Mouse (Mus musculus) stomach, postnatal 0 days (tissue): ENCODE measurements at regions not wholly inside any gene's neighbourhood (a gene's known extent, or its start where the extent isn't known, plus 50 kb on each side); places are given as distances from the start of the nearest gene placed in this dataset.

Experiments used
- ATAC-seq: fragments of 200-750 bp; cut with Nextera tagmentation; 2 replicates; pipeline ENCODE4 v1.8.0; 2017; ENCODE audit not compliant: low FRiP score, low TSS enrichment
- DNase-seq: peaks from one replicate; pipeline ENCODE4 v3.0.0-alpha.2; 2016; ENCODE audit warnings: low spot score
- H3K27ac ChIP-seq: fragments of 300-500 bp; sonication (generic); replicated peaks from 2 replicates; pipeline ENCODE4 v1.5.1; 2014; ENCODE audit warnings: mild to moderate bottlenecking, control low read depth
- H3K27me3 ChIP-seq: fragments of 300-500 bp; sonication (generic); 2 replicates; pipeline ENCODE4 v1.6.1; 2014; ENCODE audit warnings: low read length; ENCODE audit not compliant: control insufficient read depth, insufficient read depth
- H3K36me3 ChIP-seq: fragments of 300-500 bp; sonication (generic); 2 replicates; pipeline ENCODE4 v1.6.1; 2014; ENCODE audit warnings: low read length, mixed read lengths; ENCODE audit not compliant: control insufficient read depth, insufficient read depth
- H3K4me1 ChIP-seq: fragments of 300-500 bp; sonication (generic); replicated peaks from 2 replicates; pipeline ENCODE4 v1.6.1; 2014; ENCODE audit warnings: antibody characterized with exemption; ENCODE audit not compliant: control insufficient read depth, insufficient read depth
- H3K4me2 ChIP-seq: fragments of 300-500 bp; sonication (generic); replicated peaks from 2 replicates; pipeline ENCODE4 v1.6.1; 2014; ENCODE audit warnings: low read depth, mild to moderate bottlenecking, control low read depth, moderate library complexity
- H3K4me3 ChIP-seq: fragments of 300-500 bp; sonication (generic); 2 replicates; pipeline ENCODE4 v1.5.1; 2014; ENCODE audit warnings: low read depth, low read length, control low read depth
- H3K9ac ChIP-seq: fragments of 300-500 bp; sonication (generic); 2 replicates; pipeline ENCODE4 v1.6.1; 2014; ENCODE audit warnings: mild to moderate bottlenecking, low read length, control low read depth, mixed read lengths
- H3K9me3 ChIP-seq: fragments of 300-500 bp; sonication (generic); 2 replicates; pipeline ENCODE4 v1.6.1; 2016; ENCODE audit warnings: low read length; ENCODE audit not compliant: control insufficient read depth
- CTCF ChIP-seq: IDR thresholded peaks from 2 replicates; pipeline ENCODE4 v1.5.1; 2016; ENCODE audit warnings: antibody characterized with exemption, low read depth, mild to moderate bottlenecking, moderate library complexity
- EP300 ChIP-seq: optimal IDR thresholded peaks from 2 replicates; pipeline ENCODE3; 2016; ENCODE audit warnings: antibody characterized with exemption
- WGBS: fragments of 180-500 bp; shearing (Covaris S2); extraction: QIAGEN DNeasy Blood & Tissue Kit; methylation state at CpG from one replicate; pipeline ENCODE4 v1.1.7; 2014; 5-methylcytosine and 5-hydroxymethylcytosine counted together

GRCm38 (mm10) chr17:7604096-7604495, 218.8 kb upstream of the Unc93a2 start:
- TF ChIP-seq EP300 (no peak), CTCF (no peak)
- H3K27ac ChIP-seq: no peak overlapping the region
- no peaks in the 10 kb centered on the region for H3K27me3 ChIP-seq
- no peak for DNase-seq
- ATAC-seq: no peak
- H3K9me3 ChIP-seq: no peaks in the 10 kb centered on the region
- 90% methylated on average over 3 of the region's 3 CpGs for WGBS
- H3K36me3 ChIP-seq: no peaks in the 10 kb centered on the region
- H3K4me3 ChIP-seq: no peak overlapping the region
- H3K4me1 ChIP-seq: no peaks in the 10 kb centered on the region; the same call in 1 of the 2 replicates
- no peak overlapping the region for H3K9ac ChIP-seq
- no peak overlapping the region for H3K4me2 ChIP-seq

DNA sequence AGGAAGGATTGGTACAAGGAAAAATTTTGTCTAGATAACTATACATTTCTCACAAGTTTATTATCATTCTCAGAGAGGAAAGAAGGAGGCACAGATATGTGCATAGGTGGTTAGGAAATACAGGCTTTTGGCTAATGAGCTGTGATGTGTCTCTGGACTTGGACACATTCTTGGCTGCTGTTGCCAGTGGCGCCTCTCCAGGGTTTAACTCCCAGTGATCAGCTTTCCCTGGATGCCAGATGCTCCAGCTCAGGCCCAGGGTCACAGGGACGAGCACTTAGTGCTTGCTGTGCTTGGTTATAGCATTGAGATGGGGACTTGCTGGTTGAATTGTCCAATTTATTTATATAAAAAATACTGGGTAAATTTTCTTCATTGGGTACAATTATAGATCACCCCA, 215.3 kb upstream of the Unc93a2 start:
- DNase-seq (peak; percentile 28), ATAC-seq (peak; percentile 32; the same call in 1 of the 2 replicates)
- Histone ChIP-seq H3K9ac (no peak overlapping the region), H3K9me3 (no peaks in the 10 kb centered on the region), H3K27me3 (no peaks in the 10 kb centered on the region), H3K4me1 (no peaks in the 10 kb centered on the region), H3K36me3 (no peaks in the 10 kb centered on the region), H3K4me3 (no peak overlapping the region), H3K4me2 (no peak overlapping the region), H3K27ac (no peak overlapping the region)
- WGBS: 41% methylated on average over 2 of the region's 2 CpGs
- TF ChIP-seq CTCF (no peak), EP300 (no peak)

GRCm38 (mm10) chr17:7597481-7597880, 212.2 kb upstream of the Unc93a2 start:
- no peak overlapping the region for H3K4me2 ChIP-seq
- H3K9me3 ChIP-seq: no peaks in the 10 kb centered on the region
- no peak overlapping the region for H3K9ac ChIP-seq
- no peaks in the 10 kb centered on the region for H3K27me3 ChIP-seq
- H3K4me3 ChIP-seq: no peak overlapping the region
- no peaks in the 10 kb centered on the region for H3K4me1 ChIP-seq
- 51% methylated on average over 2 of the region's 2 CpGs for WGBS
- TF ChIP-seq EP300 (no peak), CTCF (peak; percentile 72)
- no peaks in the 10 kb centered on the region for H3K36me3 ChIP-seq
- ATAC-seq: no peak
- no peak for DNase-seq
- no peak overlapping the region for H3K27ac ChIP-seq

DNA sequence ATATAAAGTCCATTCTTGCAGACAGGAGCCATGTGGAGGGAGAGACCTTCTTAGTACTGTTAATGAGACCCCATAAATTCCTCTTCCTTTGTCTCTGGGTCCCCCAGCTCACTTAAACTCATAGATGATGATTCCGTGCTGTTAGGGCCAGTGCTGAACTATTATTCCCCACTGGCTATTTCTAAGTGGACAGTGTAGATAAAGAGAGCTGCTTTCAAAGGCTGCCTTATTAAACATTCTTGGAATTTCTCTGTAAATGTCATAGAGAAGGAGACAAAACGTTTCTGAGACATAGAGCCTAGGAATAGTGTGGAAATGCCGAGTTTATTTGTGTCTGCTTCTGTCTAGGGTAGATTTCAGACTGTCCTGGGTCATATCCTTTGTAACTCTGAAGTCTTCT, 209.5 kb upstream of the Unc93a2 start:
- ATAC-seq (no peak), DNase-seq (no peak)
- no peaks in the 10 kb centered on the region for H3K36me3 ChIP-seq
- no peaks in the 10 kb centered on the region for H3K27me3 ChIP-seq
- H3K4me3 ChIP-seq: no peak overlapping the region
- whole genome bisulfite sequencing: 28% methylated on average over 3 of the region's 3 CpGs
- no peaks in the 10 kb centered on the region for H3K4me1 ChIP-seq
- no peaks in the 10 kb centered on the region for H3K9me3 ChIP-seq
- TF ChIP-seq CTCF (no peak), EP300 (no peak)
- H3K9ac ChIP-seq: no peak overlapping the region
- no peak overlapping the region for H3K4me2 ChIP-seq
- no peak overlapping the region for H3K27ac ChIP-seq

DNA sequence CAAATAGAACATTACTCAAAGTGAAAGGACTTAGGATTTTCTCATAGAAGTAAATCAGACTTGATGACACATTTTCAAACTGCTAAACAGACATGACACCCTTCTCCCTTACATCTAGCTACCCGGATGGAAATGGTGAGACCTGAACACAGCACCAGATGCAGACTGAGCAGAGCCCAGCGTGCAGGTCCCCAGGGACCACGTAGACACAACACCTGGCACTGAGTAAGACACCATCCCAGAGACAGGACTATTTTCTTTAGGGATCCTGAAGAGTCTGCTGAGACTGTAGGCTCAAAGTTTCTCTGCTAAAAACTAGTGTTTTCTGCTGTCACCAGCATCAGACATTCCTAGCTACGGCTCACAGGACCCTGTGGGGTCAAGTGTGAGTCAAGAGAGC, 207.2 kb upstream of the Unc93a2 start:
- Histone ChIP-seq H3K27me3 (no peaks in the 10 kb centered on the region), H3K9me3 (no peaks in the 10 kb centered on the region), H3K36me3 (no peaks in the 10 kb centered on the region), H3K4me1 (no peaks in the 10 kb centered on the region), H3K4me3 (no peak overlapping the region), H3K4me2 (no peak overlapping the region), H3K9ac (no peak overlapping the region), H3K27ac (no peak overlapping the region)
- 65% methylated on average over 4 of the region's 4 CpGs for WGBS
- TF ChIP-seq CTCF: no peak
- no peak for TF ChIP-seq EP300
- ATAC-seq: no peak
- no peak for DNase-seq

DNA sequence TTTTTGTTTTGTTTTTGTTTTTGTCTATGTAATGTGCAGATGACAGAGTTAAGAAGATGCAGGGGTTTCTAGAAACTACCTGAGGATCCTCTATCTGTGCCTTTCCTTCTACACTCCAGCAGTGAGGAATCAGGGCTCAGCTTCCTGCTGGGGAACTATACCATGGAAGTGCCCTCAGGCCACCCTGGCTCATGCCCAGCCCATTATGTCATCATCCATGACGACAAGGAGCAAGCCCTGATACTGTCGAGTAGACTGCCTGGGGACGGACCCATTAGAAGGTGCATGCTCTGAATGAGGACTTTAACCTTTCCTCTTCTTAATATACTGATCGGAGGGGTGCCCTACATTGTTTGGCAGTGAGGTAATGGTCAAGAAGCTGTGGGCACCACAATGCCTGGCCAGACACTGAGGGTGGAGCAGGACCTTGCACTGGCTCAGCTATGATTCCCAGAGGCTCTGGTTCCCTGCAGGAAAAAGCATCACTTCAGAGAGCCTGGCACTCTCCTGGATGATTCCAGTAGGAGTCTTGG, 197.7 kb upstream of the Unc93a2 start:
- Histone ChIP-seq H3K9me3 (no peaks in the 10 kb centered on the region), H3K9ac (no peak overlapping the region), H3K27me3 (no peaks in the 10 kb centered on the region), H3K4me3 (no peak overlapping the region), H3K27ac (no peak overlapping the region), H3K4me1 (no peaks in the 10 kb centered on the region), H3K4me2 (no peak overlapping the region), H3K36me3 (no peaks in the 10 kb centered on the region)
- no peak for TF ChIP-seq CTCF
- TF ChIP-seq EP300: no peak
- ATAC-seq: peak; percentile 38; the same call in 1 of the 2 replicates
- DNase-seq: no peak
- 64% methylated on average over 4 of the region's 4 CpGs for WGBS
